Mouse (Mus musculus): ENCODE results near the gene Nrl. TPM values are rescaled to one million over a fixed set of nuclear protein-coding genes. Genes with fewer than 3 reads are reported as not detected.
A peak's percentile ranks its signal among the peaks of the same experiment; 100 is the strongest.

Nrl gene
- total RNA-seq (2014; rRNA removed) (1.5 and 3.8 TPM in 2 replicates), polyA plus RNA-seq (2015; fragmentation: Nextera tagmentation; extraction: Ambion mirVana) (0.55 and 0.57 TPM in 2 replicates)

DNA sequence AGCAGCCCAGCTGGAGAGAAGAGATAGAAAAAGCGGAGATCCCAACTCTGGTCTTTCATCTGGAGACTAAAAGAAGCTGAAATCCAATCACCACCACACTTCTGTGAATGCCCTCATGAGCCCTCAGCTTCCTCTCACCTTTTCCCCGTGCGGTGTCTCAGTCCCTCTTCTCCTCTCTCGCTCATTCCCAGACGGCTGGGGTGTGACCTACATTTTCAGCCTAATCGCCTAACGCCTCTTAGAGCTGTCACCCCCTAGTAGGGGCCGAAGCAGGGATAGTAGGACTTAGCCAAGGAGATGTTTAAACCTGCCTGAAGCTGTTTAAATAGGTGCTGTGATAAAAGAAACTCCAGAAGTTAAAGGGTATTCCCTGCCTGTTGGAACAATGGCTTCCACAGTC, at the start of gene Nrl:
Nrl (minus strand) TSS at position 197 of the 400 bp plus-strand sequence.
- H3K27me3 ChIP-seq (ENCODE audit: insufficient read depth, low read length) = peaks cover 8% of the 10 kb centered on the region; the same call in 1 of the 2 replicates
- no peak for DNase-seq (ENCODE audit: low spot score)
- no peaks in the 10 kb centered on the region; the same call in 1 of the 2 replicates for H3K4me1 ChIP-seq (ENCODE audit: insufficient read depth, low read length)
- no peak within 1 kb of the TSS for H3K4me2 ChIP-seq (ENCODE audit: low read depth, low read length, poor library complexity, severe bottlenecking)
- H3K9ac ChIP-seq (replicated peaks; ENCODE audit: low read length, poor library complexity, severe bottlenecking) = no peak within 1 kb of the TSS
- H3K36me3 ChIP-seq (ENCODE audit: insufficient read depth, low read length) = no peaks in the 10 kb centered on the region
- H3K27ac ChIP-seq (ENCODE audit: low read depth, low read length) = no peak within 1 kb of the TSS
- ATAC-seq (ENCODE audit: low FRiP score) = no peak
- H3K4me3 ChIP-seq (ENCODE audit: low read depth, low read length) = no peak within 1 kb of the TSS
- TF ChIP-seq CTCF (IDR thresholded peaks at IDR 0.05) = no peak
- no peaks in the 10 kb centered on the region for H3K9me3 ChIP-seq (ENCODE audit: low read length)
- WGBS = 35% methylated on average over 8 of the region's 8 CpGs

DNA sequence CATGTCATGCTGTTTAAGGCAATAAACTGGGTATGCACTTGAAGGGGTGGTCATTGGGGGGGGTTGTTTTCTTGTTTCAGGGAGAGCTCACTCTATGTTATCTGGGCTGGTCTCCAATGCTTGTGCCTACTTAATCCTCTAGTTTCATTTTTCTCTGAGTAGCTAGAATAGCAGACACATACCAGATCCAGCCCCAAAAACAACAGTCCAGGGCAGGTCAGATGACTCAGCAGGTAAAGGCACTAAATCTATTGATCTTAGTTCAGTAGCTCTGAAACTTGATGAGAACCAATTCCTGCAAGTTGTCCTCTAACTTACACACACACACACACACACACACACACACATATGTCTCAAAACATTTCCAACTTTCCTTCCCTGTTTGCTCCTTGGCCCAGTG, 47.0 kb upstream of the Nrl start:
- TF ChIP-seq CTCF (IDR thresholded peaks at IDR 0.05) = no peak

DNA sequence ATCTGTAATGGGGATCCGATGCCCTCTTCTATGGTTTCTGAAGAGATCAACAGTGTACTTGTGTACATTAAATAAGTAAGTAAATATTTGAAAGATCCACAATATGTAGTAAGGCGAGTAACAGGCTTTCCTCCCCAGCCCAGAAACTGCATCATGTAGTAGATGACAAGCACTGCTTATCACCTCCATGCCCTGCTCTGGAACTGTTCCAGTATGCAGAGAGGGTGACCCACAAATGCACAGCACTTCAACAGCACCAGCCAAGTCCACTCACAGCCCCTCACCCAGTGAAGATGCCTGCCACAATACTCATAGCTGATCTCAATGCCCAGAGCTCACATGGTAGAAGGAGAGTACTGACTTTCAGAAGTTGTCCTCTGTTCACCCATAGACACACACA, 45.8 kb upstream of the Nrl start:
- 94% methylated on average over 2 of the region's 2 CpGs for WGBS
- Histone ChIP-seq H3K36me3 (ENCODE audit: insufficient read depth, low read length) (peaks cover 46% of the 10 kb centered on the region), H3K4me3 (ENCODE audit: low read depth, low read length) (no peak overlapping the region), H3K27me3 (ENCODE audit: insufficient read depth, low read length) (no peaks in the 10 kb centered on the region), H3K4me2 (ENCODE audit: low read depth, low read length, poor library complexity, severe bottlenecking) (no peak overlapping the region), H3K9ac (replicated peaks; ENCODE audit: low read length, poor library complexity, severe bottlenecking) (no peak overlapping the region), H3K4me1 (ENCODE audit: insufficient read depth, low read length) (no peaks in the 10 kb centered on the region), H3K27ac (ENCODE audit: low read depth, low read length) (no peak overlapping the region), H3K9me3 (ENCODE audit: low read length) (no peaks in the 10 kb centered on the region)
- DNase-seq (ENCODE audit: low spot score) (no peak), ATAC-seq (ENCODE audit: low FRiP score) (no peak)
- no peak for TF ChIP-seq CTCF (IDR thresholded peaks at IDR 0.05)

More for the DNA sequence above, 47.0 kb upstream of the Nrl start:
- Histone ChIP-seq H3K9ac (replicated peaks; ENCODE audit: low read length, poor library complexity, severe bottlenecking) (no peak overlapping the region), H3K27ac (ENCODE audit: low read depth, low read length) (no peak overlapping the region), H3K4me3 (ENCODE audit: low read depth, low read length) (no peak overlapping the region), H3K27me3 (ENCODE audit: insufficient read depth, low read length) (no peaks in the 10 kb centered on the region), H3K36me3 (ENCODE audit: insufficient read depth, low read length) (peaks cover 35% of the 10 kb centered on the region), H3K4me2 (ENCODE audit: low read depth, low read length, poor library complexity, severe bottlenecking) (no peak overlapping the region), H3K4me1 (ENCODE audit: insufficient read depth, low read length) (no peaks in the 10 kb centered on the region), H3K9me3 (ENCODE audit: low read length) (no peaks in the 10 kb centered on the region)
- ATAC-seq (ENCODE audit: low FRiP score) (no peak), DNase-seq (ENCODE audit: low spot score) (no peak)

DNA sequence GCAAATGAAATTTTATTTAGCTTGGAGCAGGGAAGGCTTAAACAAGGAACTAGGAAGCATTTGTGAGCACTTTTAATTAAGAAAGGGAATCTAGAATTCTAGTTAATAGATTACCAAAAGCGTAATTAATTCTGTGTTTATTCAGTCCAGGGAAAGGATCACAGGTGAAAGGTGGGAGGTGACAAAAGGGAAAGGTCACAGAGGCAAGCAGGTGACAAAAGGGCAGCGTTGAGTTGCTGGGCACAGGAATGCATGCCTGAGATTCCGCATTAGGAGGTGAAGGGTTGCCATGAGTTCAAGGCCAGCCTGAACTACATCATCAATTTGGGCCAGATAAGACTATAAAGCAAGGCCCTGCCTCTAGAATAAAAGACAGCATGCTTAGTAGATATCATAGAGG, 42.7 kb upstream of the Nrl start:
- no peaks in the 10 kb centered on the region for H3K9me3 ChIP-seq (ENCODE audit: low read length)
- no peak overlapping the region for H3K4me3 ChIP-seq (ENCODE audit: low read depth, low read length)
- H3K4me2 ChIP-seq (ENCODE audit: low read depth, low read length, poor library complexity, severe bottlenecking) = no peak overlapping the region
- DNase-seq (ENCODE audit: low spot score) (no peak), ATAC-seq (ENCODE audit: low FRiP score) (no peak)
- peaks cover 71% of the 10 kb centered on the region for H3K36me3 ChIP-seq (ENCODE audit: insufficient read depth, low read length)
- WGBS = 93% methylated on average over 3 of the region's 3 CpGs
- H3K9ac ChIP-seq (replicated peaks; ENCODE audit: low read length, poor library complexity, severe bottlenecking) = no peak overlapping the region
- H3K27ac ChIP-seq (ENCODE audit: low read depth, low read length) = no peak overlapping the region
- no peaks in the 10 kb centered on the region for H3K27me3 ChIP-seq (ENCODE audit: insufficient read depth, low read length)
- no peaks in the 10 kb centered on the region for H3K4me1 ChIP-seq (ENCODE audit: insufficient read depth, low read length)
- TF ChIP-seq CTCF (IDR thresholded peaks at IDR 0.05) = no peak

DNA sequence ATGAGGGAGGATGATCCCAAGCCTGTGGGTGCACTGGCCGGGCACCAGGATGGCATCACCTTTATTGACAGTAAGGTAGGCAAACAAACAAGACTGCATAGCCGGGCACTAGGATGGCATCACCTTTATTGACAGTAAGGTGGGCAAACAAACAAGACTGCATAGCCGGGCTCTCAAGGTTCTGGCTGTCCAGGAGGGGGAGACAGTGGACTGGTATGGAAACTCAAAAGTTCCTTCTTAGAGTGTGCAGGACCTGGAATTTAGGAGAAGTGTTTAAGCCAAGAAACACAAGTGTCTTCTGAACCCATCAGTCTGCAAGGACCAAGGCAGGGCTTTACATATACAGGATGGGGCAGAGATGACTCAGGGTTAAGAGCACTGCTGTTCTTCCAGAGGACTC, 41.0 kb upstream of the Nrl start:
- Histone ChIP-seq H3K4me2 (ENCODE audit: low read depth, low read length, poor library complexity, severe bottlenecking) (no peak overlapping the region), H3K4me3 (ENCODE audit: low read depth, low read length) (no peak overlapping the region), H3K9me3 (ENCODE audit: low read length) (no peaks in the 10 kb centered on the region), H3K36me3 (ENCODE audit: insufficient read depth, low read length) (peaks cover 71% of the 10 kb centered on the region), H3K27me3 (ENCODE audit: insufficient read depth, low read length) (no peaks in the 10 kb centered on the region), H3K27ac (ENCODE audit: low read depth, low read length) (no peak overlapping the region), H3K4me1 (ENCODE audit: insufficient read depth, low read length) (peaks cover 7% of the 10 kb centered on the region; the same call in 1 of the 2 replicates), H3K9ac (replicated peaks; ENCODE audit: low read length, poor library complexity, severe bottlenecking) (no peak overlapping the region)
- DNase-seq (ENCODE audit: low spot score) (no peak), ATAC-seq (ENCODE audit: low FRiP score) (no peak)
- WGBS = 87% methylated on average over 3 of the region's 3 CpGs
- peak; percentile 28; the same call in 1 of the 2 replicates for TF ChIP-seq CTCF (IDR thresholded peaks at IDR 0.05)

DNA sequence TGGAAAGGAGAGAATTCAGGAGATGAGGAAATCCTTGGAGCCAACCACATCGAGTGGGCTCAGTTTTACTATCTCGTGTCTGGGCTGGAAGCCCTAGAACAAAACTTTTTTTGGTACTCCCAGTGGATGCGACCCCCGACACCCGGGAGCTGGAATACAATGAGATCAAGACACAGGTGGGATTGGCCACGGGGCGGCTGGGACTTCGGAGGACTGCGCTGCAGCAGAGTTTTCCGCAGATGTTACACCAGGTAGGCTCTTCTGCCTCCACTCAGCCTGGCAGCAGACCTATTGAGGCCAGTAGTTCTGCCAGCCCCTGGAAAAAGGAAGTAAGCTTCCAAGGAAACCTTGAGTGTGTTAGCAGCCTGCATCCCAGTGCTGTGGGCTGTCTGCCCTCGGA, 38.5 kb upstream of the Nrl start:
- WGBS = 91% methylated on average over 11 of the region's 11 CpGs
- Histone ChIP-seq H3K27ac (ENCODE audit: low read depth, low read length) (no peak overlapping the region), H3K36me3 (ENCODE audit: insufficient read depth, low read length) (peaks cover 50% of the 10 kb centered on the region), H3K4me3 (ENCODE audit: low read depth, low read length) (no peak overlapping the region), H3K9me3 (ENCODE audit: low read length) (no peaks in the 10 kb centered on the region), H3K9ac (replicated peaks; ENCODE audit: low read length, poor library complexity, severe bottlenecking) (0 out of 2 replicates have a peak overlapping the region, but pooled peaks have one; percentile 2), H3K4me2 (ENCODE audit: low read depth, low read length, poor library complexity, severe bottlenecking) (no peak overlapping the region), H3K4me1 (ENCODE audit: insufficient read depth, low read length) (peaks cover 7% of the 10 kb centered on the region; the same call in 1 of the 2 replicates), H3K27me3 (ENCODE audit: insufficient read depth, low read length) (no peaks in the 10 kb centered on the region)
- DNase-seq (ENCODE audit: low spot score) (no peak), ATAC-seq (ENCODE audit: low FRiP score) (no peak)
- TF ChIP-seq CTCF (IDR thresholded peaks at IDR 0.05) = no peak

Data from midbrain, postnatal 0 days (tissue).